Mouse (Mus musculus): Measurements from ENCODE around the gene Slc16a12. TPM values are rescaled to one million over a fixed set of nuclear protein-coding genes. Genes with fewer than 3 reads are reported as not detected.

Gene Slc16a12
- polyA plus RNA-seq, 1 experiment from 2014 or later: 0.75 TPM

GRCm38 (mm10) chr19:34720130-34720529, 27.0 kb downstream of the Slc16a12 start:
- no peak for DNase-seq (ENCODE audit: low spot score)
- H3K4me3 ChIP-seq: no peak overlapping the region
- H3K36me3 ChIP-seq: no peaks in the 10 kb centered on the region
- peaks cover 5% of the 10 kb centered on the region for H3K4me1 ChIP-seq
- no peak overlapping the region for H3K27ac ChIP-seq
- H3K27me3 ChIP-seq (ENCODE audit: low read depth, poor library complexity, severe bottlenecking): no peaks in the 10 kb centered on the region
- no peaks in the 10 kb centered on the region for H3K9me3 ChIP-seq (replicated peaks)

DNA sequence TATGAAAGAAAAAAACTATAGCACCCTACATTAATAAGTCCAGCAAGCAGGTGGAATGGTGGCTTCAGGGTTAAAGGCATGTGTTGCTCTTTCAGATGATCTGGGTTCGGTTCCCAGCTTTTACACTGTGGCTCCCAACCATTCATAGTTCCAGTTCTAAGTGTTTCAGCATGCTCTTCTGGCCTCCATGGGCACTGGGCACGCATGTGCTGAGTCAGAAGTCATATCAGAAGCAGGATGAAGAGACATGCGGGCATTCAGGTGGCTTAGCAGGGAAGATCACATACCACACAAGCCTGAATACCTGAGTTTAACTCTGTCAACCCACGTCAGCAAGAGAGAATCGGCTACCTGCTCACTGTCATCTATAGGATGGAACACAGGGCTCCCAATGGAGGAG, 28.1 kb downstream of the Slc16a12 start:
- no peak for DNase-seq (ENCODE audit: low spot score)
- H3K27me3 ChIP-seq (ENCODE audit: low read depth, poor library complexity, severe bottlenecking): no peaks in the 10 kb centered on the region
- 91% methylated on average over 5 of the region's 5 CpGs for WGBS
- no peaks in the 10 kb centered on the region for H3K36me3 ChIP-seq
- H3K9me3 ChIP-seq (replicated peaks): no peaks in the 10 kb centered on the region
- H3K4me1 ChIP-seq: peaks cover 17% of the 10 kb centered on the region
- H3K4me3 ChIP-seq: no peak overlapping the region
- H3K27ac ChIP-seq: no peak overlapping the region

- no peak overlapping the region for H3K4me3 ChIP-seq
- peaks cover 20% of the 10 kb centered on the region for H3K4me1 ChIP-seq
- H3K27ac ChIP-seq: no peak overlapping the region
- H3K36me3 ChIP-seq: no peaks in the 10 kb centered on the region
- no peaks in the 10 kb centered on the region for H3K9me3 ChIP-seq (replicated peaks)
- 47% methylated on average over 2 of the region's 2 CpGs for WGBS
- H3K27me3 ChIP-seq (ENCODE audit: low read depth, poor library complexity, severe bottlenecking): no peaks in the 10 kb centered on the region
- DNase-seq (ENCODE audit: low spot score): no peak
Measured at GRCm38 (mm10) chr19:34718478-34718877, 28.6 kb downstream of the Slc16a12 start.

GRCm38 (mm10) chr19:34715895-34716294, 31.2 kb downstream of the Slc16a12 start:
- peaks cover 20% of the 10 kb centered on the region for H3K4me1 ChIP-seq
- H3K27ac ChIP-seq: no peak overlapping the region
- H3K4me3 ChIP-seq: no peak overlapping the region
- H3K9me3 ChIP-seq (replicated peaks): no peaks in the 10 kb centered on the region
- no peak for DNase-seq (ENCODE audit: low spot score)
- 79% methylated on average over 1 of the region's 1 CpGs for WGBS
- H3K27me3 ChIP-seq (ENCODE audit: low read depth, poor library complexity, severe bottlenecking): no peaks in the 10 kb centered on the region
- H3K36me3 ChIP-seq: no peaks in the 10 kb centered on the region

- Histone ChIP-seq H3K27ac (no peak overlapping the region), H3K36me3 (no peaks in the 10 kb centered on the region), H3K9me3 (replicated peaks) (no peaks in the 10 kb centered on the region), H3K27me3 (ENCODE audit: low read depth, poor library complexity, severe bottlenecking) (no peaks in the 10 kb centered on the region), H3K4me1 (peaks cover 20% of the 10 kb centered on the region), H3K4me3 (no peak overlapping the region)
- 12% methylated on average over 5 of the region's 5 CpGs for WGBS
- peak; percentile 57 for DNase-seq (ENCODE audit: low spot score)
Measured at GRCm38 (mm10) chr19:34714250-34714666, 32.8 kb downstream of the Slc16a12 start.

GRCm38 (mm10) chr19:34712050-34712449, 35.0 kb downstream of the Slc16a12 start:
- WGBS: 90% methylated on average over 2 of the region's 2 CpGs
- no peak for DNase-seq (ENCODE audit: low spot score)

DNA sequence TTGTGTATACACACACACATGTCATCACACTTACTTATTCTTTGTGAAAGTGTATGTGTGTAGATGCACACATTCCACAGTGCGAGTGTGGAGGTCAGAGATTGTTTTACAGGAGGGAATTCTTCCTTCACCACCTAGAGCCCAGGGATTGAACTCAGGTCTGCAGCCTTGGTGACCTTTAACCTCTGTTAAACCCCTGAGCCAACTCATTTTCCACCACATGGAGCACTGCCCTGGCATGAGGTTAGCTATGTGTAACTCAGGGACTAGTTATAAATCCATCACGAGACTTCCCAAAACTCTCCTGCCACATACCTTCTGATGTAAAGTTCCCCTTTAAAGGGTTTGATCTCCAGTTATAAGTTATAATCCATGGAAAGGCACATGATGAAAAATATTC, 38.9 kb downstream of the Slc16a12 start:
- 57% methylated on average over 2 of the region's 2 CpGs for WGBS
- peaks cover 5% of the 10 kb centered on the region; the same call in 1 of the 2 replicates for H3K4me1 ChIP-seq
- no peak for DNase-seq (ENCODE audit: low spot score)

More at GRCm38 (mm10) chr19:34712050-34712449, 35.0 kb downstream of the Slc16a12 start:
- H3K9me3 ChIP-seq (replicated peaks): no peaks in the 10 kb centered on the region
- H3K36me3 ChIP-seq: no peaks in the 10 kb centered on the region
- H3K27me3 ChIP-seq (ENCODE audit: low read depth, poor library complexity, severe bottlenecking): no peaks in the 10 kb centered on the region
- H3K27ac ChIP-seq: no peak overlapping the region
- H3K4me1 ChIP-seq: peaks cover 25% of the 10 kb centered on the region
- no peak overlapping the region for H3K4me3 ChIP-seq

DNA sequence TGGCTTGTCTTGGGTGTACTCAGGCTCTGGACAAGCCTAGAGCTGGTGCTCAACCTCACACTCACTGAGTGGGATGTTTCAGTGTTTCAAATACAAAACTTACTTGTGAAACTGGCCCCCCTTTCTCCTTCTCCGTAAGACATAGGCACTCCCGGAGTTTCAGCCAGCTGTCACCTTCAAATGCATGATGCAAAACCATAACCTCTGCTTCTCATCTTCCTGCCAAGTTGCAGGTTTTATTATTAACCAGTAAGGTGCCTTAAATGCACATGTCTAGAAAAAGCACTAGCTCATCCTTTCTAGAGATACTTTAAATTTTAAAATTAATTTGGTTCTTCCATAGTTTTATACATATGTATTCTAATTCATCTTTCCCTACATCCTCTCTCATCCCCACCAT, 39.5 kb downstream of the Slc16a12 start:
- Histone ChIP-seq H3K27me3 (ENCODE audit: low read depth, poor library complexity, severe bottlenecking) (no peaks in the 10 kb centered on the region), H3K9me3 (replicated peaks) (no peaks in the 10 kb centered on the region), H3K27ac (no peak overlapping the region), H3K4me3 (no peak overlapping the region), H3K36me3 (no peaks in the 10 kb centered on the region), H3K4me1 (peaks cover 5% of the 10 kb centered on the region; the same call in 1 of the 2 replicates)
- WGBS: 76% methylated on average over 2 of the region's 2 CpGs
- DNase-seq (ENCODE audit: low spot score): no peak

More for the DNA sequence above, 38.9 kb downstream of the Slc16a12 start:
- Histone ChIP-seq H3K36me3 (no peaks in the 10 kb centered on the region), H3K9me3 (replicated peaks) (no peaks in the 10 kb centered on the region), H3K4me3 (no peak overlapping the region), H3K27ac (no peak overlapping the region), H3K27me3 (ENCODE audit: low read depth, poor library complexity, severe bottlenecking) (no peaks in the 10 kb centered on the region)

DNA sequence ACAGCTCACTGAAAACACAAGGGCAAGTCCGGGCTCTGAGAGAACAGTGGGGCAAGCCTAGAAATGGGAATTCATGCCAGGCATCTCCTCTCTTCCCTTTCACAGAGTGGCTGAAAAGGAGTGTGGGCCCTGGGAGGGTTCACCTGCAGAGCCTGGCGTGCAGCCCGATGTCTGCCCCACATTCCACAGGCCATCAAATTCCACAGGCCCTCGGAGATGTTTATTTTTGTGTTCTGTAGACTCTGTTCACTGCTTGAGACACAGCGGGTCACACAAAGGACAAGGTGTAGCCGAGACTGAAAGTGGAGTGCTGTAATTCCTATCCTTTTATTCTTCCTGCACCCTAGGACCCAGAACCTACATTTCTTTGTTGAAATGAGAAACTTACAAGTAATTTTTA, 40.8 kb downstream of the Slc16a12 start:
- Histone ChIP-seq H3K4me3 (no peak overlapping the region), H3K27ac (no peak overlapping the region), H3K36me3 (no peaks in the 10 kb centered on the region), H3K4me1 (peaks cover 5% of the 10 kb centered on the region; the same call in 1 of the 2 replicates), H3K9me3 (replicated peaks) (no peaks in the 10 kb centered on the region), H3K27me3 (ENCODE audit: low read depth, poor library complexity, severe bottlenecking) (no peaks in the 10 kb centered on the region)
- DNase-seq (ENCODE audit: low spot score): no peak
- 71% methylated on average over 6 of the region's 6 CpGs for WGBS

DNA sequence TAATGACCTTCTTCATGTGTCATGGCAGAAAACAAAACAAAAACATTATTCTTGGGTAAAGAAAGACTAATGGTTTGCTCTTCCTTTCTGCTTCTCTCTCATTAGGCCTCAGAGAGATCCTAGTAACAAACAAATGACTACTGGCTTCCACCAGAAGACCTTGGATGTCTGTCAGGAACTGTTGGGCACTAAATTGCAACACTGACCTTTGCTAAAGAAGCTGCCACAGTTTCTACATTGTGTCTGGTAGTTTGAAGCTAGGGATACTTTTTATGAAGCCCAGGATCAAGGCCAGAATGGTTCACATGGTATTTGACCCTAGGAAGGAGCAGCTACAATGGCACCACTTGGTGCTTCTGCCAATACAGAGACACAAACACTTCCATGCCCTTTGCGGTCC, 41.9 kb downstream of the Slc16a12 start:
- Histone ChIP-seq H3K4me1 (peaks cover 5% of the 10 kb centered on the region; the same call in 1 of the 2 replicates), H3K4me3 (no peak overlapping the region), H3K27ac (no peak overlapping the region), H3K36me3 (no peaks in the 10 kb centered on the region), H3K9me3 (replicated peaks) (no peaks in the 10 kb centered on the region), H3K27me3 (ENCODE audit: low read depth, poor library complexity, severe bottlenecking) (no peaks in the 10 kb centered on the region)
- DNase-seq (ENCODE audit: low spot score): no peak
- WGBS: 94% methylated on average over 1 of the region's 1 CpGs

GRCm38 (mm10) chr19:34699300-34699699, 47.8 kb downstream of the Slc16a12 start:
- H3K27me3 ChIP-seq (ENCODE audit: low read depth, poor library complexity, severe bottlenecking): no peaks in the 10 kb centered on the region
- H3K9me3 ChIP-seq (replicated peaks): no peaks in the 10 kb centered on the region
- WGBS: 87% methylated on average over 2 of the region's 2 CpGs

DNA sequence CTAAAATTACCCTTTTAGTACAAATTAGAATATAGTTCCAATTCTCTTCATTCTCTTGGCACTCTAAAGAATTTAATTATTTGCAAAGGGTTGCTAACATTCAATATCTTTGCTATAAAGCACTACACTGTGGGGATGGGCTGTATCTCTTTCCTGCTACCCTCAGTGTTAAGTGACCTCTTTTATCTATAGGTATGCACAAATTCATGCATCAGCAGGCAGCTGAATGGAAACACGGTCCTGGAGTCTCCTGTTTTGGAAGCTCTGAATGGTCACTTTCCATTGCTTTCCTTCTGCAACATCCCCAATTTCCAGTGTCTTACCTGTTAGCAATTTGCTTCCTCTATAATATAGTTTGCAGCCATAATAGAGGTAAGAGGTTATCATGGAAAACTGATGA, 48.2 kb downstream of the Slc16a12 start:
- no peak for DNase-seq (ENCODE audit: low spot score)
- H3K36me3 ChIP-seq: no peaks in the 10 kb centered on the region
- WGBS: 69% methylated on average over 1 of the region's 1 CpGs
- H3K4me3 ChIP-seq: no peak overlapping the region
- H3K27me3 ChIP-seq (ENCODE audit: low read depth, poor library complexity, severe bottlenecking): no peaks in the 10 kb centered on the region
- H3K27ac ChIP-seq: no peak overlapping the region
- no peaks in the 10 kb centered on the region for H3K9me3 ChIP-seq (replicated peaks)
- H3K4me1 ChIP-seq: no peaks in the 10 kb centered on the region

More at GRCm38 (mm10) chr19:34699300-34699699, 47.8 kb downstream of the Slc16a12 start:
- Histone ChIP-seq H3K27ac (no peak overlapping the region), H3K36me3 (no peaks in the 10 kb centered on the region), H3K4me1 (no peaks in the 10 kb centered on the region), H3K4me3 (no peak overlapping the region)
- no peak for DNase-seq (ENCODE audit: low spot score)

DNA sequence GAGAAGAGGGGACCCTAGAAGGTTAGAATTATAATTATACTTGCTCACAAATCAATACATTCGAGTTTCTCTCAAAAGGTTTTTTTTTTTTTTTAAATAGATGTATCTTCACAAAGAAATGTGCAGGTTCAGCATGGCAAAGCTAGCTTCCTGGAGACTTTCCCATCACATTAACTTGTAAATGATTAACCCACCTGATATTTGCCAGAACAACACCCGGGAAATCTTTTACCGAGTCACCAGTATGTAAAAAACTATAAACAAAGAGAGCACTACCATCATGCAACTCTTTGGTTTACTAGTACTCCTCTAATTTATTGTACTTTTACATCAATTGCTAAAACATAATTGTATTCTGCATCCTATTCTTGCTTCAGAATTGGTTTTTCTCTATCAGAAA, 48.7 kb downstream of the Slc16a12 start:
- Histone ChIP-seq H3K27ac (no peak overlapping the region), H3K36me3 (no peaks in the 10 kb centered on the region), H3K27me3 (ENCODE audit: low read depth, poor library complexity, severe bottlenecking) (no peaks in the 10 kb centered on the region), H3K9me3 (replicated peaks) (no peaks in the 10 kb centered on the region), H3K4me3 (no peak overlapping the region), H3K4me1 (no peaks in the 10 kb centered on the region)
- WGBS: 89% methylated on average over 3 of the region's 3 CpGs
- DNase-seq (ENCODE audit: low spot score): no peak

- Histone ChIP-seq H3K36me3 (no peaks in the 10 kb centered on the region), H3K27me3 (ENCODE audit: low read depth, poor library complexity, severe bottlenecking) (no peaks in the 10 kb centered on the region), H3K4me1 (no peaks in the 10 kb centered on the region), H3K27ac (no peak overlapping the region), H3K4me3 (no peak overlapping the region), H3K9me3 (replicated peaks) (no peaks in the 10 kb centered on the region)
- no peak for DNase-seq (ENCODE audit: low spot score)
- WGBS: 80% methylated on average over 2 of the region's 2 CpGs
Measured at GRCm38 (mm10) chr19:34697461-34697860, 49.6 kb downstream of the Slc16a12 start.
